Mouse (Mus musculus) intestine, embryonic 16.5 days (tissue): ENCODE data around the gene Mogat2. TPM values are rescaled to one million over a fixed set of nuclear protein-coding genes. Genes with fewer than 3 reads are reported as not detected.

Source experiments
- polyA plus RNA-seq: library from polyadenylated mRNA; unstranded; fragments of >200 nt; fragmentation: Nextera tagmentation; extraction: Ambion mirVana; gene quantifications from 2 replicates; pipeline ENCODE4 v1.2.1, GENCODE M21; 2015

The Mogat2 gene
- polyA plus RNA-seq, 1 experiment from 2014 or later: 234 TPM

Other genes starting within 250 kb of the Mogat2 start
- 17.4 and 18.3 TPM in 2 replicates for gene Uvrag, start 97.5 kb downstream of the Mogat2 start, polyA plus RNA-seq
- 325 and 488 TPM in 2 replicates for gene Dgat2, start 55.9 kb downstream of the Mogat2 start, polyA plus RNA-seq
- gene Map6, start 28.8 kb upstream of the Mogat2 start, polyA plus RNA-seq: 3.5 and 4.2 TPM in 2 replicates
- gene Serpinh1, start 114.6 kb upstream of the Mogat2 start, polyA plus RNA-seq: 903 and 983 TPM in 2 replicates
- gene Gdpd5, start 142.8 kb upstream of the Mogat2 start, polyA plus RNA-seq: 17.1 and 17.5 TPM in 2 replicates
- 0.15 and 0.17 TPM in 2 replicates for gene Klhl35, start 227.4 kb upstream of the Mogat2 start, polyA plus RNA-seq
- 775 and 816 TPM in 2 replicates for gene Rps3, start 245.1 kb upstream of the Mogat2 start, polyA plus RNA-seq